Mouse (Mus musculus): ENCODE measurements at regions not wholly inside any gene's neighbourhood (a gene's known extent, or its start where the extent isn't known, plus 50 kb on each side); places are given as distances from the start of the nearest gene placed in this dataset.
A peak's percentile ranks its signal among the peaks of the same experiment; 100 is the strongest.
"Not testable (repeated sequence)": the region's sequence is repeated elsewhere in the genome, so short reads cannot be mapped to it uniquely, and the experiment has no call there.

DNA sequence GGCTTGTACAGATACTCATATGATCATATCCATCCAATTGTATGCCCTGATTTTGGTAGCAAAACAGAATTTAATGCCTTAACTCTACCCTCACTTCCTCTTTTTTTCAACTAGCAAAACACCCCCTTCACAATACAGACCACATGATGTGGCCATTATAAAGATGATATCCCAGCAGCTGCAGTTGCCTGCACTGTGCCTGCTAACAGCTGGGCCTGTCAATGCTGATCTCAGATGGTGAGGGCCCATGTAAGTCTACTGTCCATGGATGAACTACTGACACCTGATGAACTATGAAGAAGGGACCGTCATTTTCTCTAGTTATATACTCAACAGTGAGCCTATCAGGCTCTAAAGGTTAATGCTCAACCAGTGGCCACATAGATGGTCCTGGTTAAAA lies 191.8 kb upstream of the Fmr1 start:
- DNase-seq (ENCODE audit: low spot score in 2 of 2), result no peak

GRCm38 (mm10) chrX:68492052-68492451 lies 186.3 kb upstream of the Fmr1 start:
- not testable (repeated sequence) for DNase-seq (ENCODE audit: low spot score in 2 of 2)

DNA sequence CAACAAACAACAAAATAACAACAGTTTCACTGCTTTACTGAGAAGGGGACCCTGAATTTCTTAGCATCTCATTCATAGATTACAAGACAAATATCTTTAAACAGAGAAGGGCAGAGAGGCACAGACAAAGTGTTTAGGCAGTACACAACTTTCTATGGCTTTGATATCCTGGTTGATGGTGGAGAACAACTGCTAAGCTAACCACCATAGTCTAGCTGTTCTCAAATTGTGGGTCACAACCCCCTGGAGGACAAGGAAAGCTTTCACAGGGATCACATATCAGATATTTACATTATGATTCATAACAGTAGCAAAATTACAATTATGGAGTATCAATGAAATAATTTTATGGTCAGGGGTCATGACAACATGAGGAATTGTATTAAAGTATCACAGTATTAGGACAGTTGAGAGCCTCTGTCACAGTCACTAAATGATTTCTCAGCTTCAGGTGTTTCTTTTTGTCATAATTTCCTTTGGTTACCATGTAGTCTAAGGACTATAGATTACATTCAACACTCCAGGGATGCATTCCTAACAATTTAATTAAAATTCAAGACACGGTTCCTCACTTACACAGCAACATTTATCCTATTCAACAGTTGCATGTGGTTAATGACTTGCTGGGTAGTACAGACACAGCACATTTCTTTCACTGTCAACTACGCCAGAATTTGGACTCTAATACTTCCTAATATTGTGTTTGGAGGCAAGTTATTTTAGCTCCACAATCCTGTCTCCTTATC lies 183.8 kb upstream of the Fmr1 start:
- no peak for DNase-seq (ENCODE audit: low spot score in 2 of 2)

DNA sequence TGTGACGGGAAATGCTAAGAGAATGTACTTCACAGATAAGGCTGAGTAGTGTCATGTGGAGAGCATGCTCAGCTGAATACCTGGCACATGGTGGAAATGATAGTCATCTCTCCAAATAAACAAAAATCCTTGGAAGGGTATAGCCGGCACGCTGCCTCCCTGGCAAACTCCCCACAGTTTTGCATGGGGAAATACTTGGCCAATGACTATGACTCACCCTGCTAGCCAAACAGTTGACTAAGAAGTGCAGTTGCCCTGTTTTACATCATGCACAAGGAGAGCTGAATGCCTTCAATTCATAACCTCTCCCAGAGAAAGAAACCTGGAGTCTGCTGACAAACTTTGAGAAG lies 183.2 kb upstream of the Fmr1 start:
- peak in 1 of 2 experiments; percentile 19 for DNase-seq (ENCODE audit: low spot score in 2 of 2)

DNA sequence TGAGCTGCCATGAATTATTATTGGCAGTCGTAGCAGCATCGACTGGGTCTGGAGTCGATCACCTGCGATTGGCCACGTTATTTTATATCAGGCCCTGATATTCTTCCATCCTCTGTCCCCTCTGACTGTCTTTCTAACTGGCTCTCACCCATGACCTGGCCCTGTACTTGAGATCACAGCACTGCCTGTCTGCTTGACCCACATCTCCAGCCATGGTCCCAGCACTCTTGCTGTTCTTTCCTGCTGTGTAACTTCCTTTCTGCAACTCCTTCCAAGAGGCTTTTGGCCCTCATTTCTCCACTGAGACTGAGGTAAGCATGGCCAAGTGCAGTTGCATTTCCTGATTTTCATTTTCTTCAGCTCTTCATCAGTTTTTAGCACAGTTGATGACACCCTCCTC lies 182.6 kb upstream of the Fmr1 start:
- no peak for DNase-seq (ENCODE audit: low spot score in 2 of 2)

DNA sequence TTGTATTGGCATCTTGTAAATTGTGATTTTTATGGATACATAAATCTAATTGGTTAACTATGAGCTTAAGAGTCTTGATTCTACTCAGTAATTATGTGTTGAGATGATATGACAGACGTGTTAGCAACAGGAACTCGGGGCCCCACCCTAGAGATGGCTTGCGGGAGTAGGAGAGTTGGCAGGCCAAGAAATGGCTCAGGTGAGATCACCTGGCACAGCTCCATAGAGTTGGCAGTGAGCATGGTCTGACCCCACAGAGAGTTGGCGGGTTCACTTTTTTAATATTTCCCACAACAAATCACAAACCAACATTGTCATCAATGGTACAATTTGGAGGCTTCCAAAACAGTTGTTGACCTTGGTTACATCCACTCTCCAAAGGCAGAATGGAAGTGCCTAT lies 180.5 kb upstream of the Fmr1 start:
- no peak for DNase-seq (ENCODE audit: low spot score in 2 of 2)

- DNase-seq (ENCODE audit: low spot score in 2 of 2), result no peak
These were observed 175.4 kb upstream of the Fmr1 start for GRCm38 (mm10) chrX:68502938-68503337.

- DNase-seq (ENCODE audit: low spot score in 2 of 2), result no peak
These were observed 170.7 kb upstream of the Fmr1 start for GRCm38 (mm10) chrX:68507664-68508063.

- no peak for DNase-seq (ENCODE audit: low spot score in 2 of 2)
These were observed 166.1 kb upstream of the Fmr1 start for GRCm38 (mm10) chrX:68512213-68512766.

DNA sequence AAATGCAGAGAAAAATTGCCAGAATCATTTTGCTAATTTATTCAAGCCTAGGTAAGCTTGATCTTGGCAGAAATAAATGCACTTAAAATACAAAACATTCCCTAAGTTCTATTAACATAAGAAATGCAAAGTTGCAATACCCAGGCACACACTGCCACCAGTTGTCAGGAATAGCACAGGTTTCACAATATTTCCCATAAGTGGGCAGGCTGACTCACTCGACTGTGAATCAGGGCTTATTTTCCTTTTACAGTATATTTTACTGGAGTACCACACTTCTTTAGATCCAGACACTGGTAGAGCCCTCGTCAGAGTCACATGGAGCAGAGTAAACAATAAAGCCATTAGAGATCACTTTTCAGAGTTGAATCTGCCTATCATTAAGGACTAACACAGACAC lies 131.8 kb upstream of the Fmr1 start:
- DNase-seq (ENCODE audit: low spot score in 2 of 2), result no peak

DNA sequence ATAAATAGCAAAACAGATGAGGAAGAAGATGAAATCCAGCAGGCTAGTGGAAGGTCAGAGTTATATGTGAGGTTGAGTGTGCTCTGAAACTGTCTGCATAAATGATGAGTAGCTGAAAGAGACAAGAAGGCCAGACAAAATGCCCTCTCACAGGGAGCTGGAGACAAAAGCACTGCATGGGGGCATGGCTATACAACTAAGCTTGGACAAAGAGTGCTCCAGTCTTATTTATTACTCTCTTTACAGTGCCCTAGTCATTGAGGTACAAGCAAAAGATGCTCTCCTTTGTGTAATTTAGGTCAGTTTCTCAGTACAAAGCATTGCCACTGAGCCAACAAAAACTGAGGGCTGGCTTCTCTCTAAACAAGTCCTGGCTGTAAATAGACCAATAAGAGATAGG lies 124.3 kb upstream of the Fmr1 start:
- no peak for DNase-seq (ENCODE audit: low spot score in 2 of 2)

DNA sequence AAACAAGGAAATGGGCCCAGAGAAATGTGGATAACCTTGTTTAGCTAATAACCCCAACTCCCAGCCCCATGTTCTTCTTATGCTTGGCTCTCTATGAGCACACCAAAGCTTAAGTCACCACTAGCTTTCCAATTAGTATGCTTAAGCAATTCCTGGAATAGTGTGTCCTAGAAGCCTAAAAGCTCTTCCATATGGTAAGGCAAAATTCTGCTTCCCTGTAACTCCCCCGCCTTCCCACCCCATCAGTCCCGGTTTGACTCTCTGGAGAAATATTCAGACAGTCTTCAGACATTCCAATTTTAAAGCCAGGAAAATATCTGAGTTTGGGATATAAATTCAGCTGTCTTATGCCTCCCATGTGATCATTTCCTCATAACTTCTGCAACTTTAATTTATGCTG lies 120.6 kb upstream of the Fmr1 start:
- no peak for DNase-seq (ENCODE audit: low spot score in 2 of 2)

DNA sequence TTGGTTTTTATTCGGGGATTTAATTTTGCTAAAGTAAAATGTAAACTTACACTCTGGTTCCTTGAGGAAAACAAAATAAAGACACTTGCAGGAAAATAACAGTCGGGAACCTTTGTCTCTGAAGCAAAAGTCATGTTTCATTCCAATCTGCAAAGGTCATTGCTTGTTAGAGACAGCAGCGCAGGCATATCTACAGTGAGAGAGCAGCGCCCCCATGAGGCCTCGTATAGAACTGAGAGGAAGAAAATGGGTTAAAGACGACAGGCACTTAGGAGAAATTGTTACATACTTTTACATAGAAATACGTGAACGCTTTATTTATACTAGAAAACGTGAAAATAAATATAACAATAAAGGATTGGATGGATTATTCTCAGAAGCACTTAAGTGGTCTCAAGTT lies 93.1 kb upstream of the Fmr1 start:
- DNase-seq (ENCODE audit: low spot score in 2 of 2), result peak in 1 of 2 experiments; percentile 27

GRCm38 (mm10) chrX:68622141-68622540 lies 56.2 kb upstream of the Fmr1 start:
- DNase-seq (ENCODE audit: low spot score in 2 of 2), result no peak
